Mouse (Mus musculus): ENCODE data around the gene Fam169b. TPM values are rescaled to one million over a fixed set of nuclear protein-coding genes. Genes with fewer than 3 reads are reported as not detected.
"Not testable (repeated sequence)": the region's sequence is repeated elsewhere in the genome, so short reads cannot be mapped to it uniquely, and the experiment has no call there.

Gene Fam169b
- total RNA-seq, 2 experiments from 2014 or later, result 0.22 to 0.23 TPM

- no peak for DNase-seq (ENCODE audit: low spot score in 2 of 2)
Observed at GRCm38 (mm10) chr7:68263346-68264027, 10.2 kb upstream of the Fam169b start.

- peak; percentile 10 to 31 for DNase-seq (ENCODE audit: low spot score in 2 of 2)
Observed at GRCm38 (mm10) chr7:68264028-68264453, 9.6 kb upstream of the Fam169b start, which contains the start of gene Pgpep1l. Gene Pgpep1l, minus strand, starts transcription at chr7:68264233.

GRCm38 (mm10) chr7:68264531-68264930 is 9.1 kb upstream of the Fam169b start:
- DNase-seq (ENCODE audit: low spot score in 2 of 2), result no peak

GRCm38 (mm10) chr7:68265391-68265790 is 8.2 kb upstream of the Fam169b start:
- no peak for DNase-seq (ENCODE audit: low spot score in 2 of 2)

GRCm38 (mm10) chr7:68266691-68267090 is 6.9 kb upstream of the Fam169b start:
- DNase-seq (ENCODE audit: low spot score in 2 of 2), result no peak

GRCm38 (mm10) chr7:68270551-68270950 is 3.1 kb upstream of the Fam169b start:
- no peak for DNase-seq (ENCODE audit: low spot score in 2 of 2)

GRCm38 (mm10) chr7:68271816-68272215 is 1.8 kb upstream of the Fam169b start:
- no peak for DNase-seq (ENCODE audit: low spot score in 2 of 2)

- DNase-seq (ENCODE audit: low spot score in 2 of 2), result no peak
Observed at GRCm38 (mm10) chr7:68272607-68273006, 1.0 kb upstream of the Fam169b start.

GRCm38 (mm10) chr7:68274218-68274617 is 579 bp downstream of the Fam169b start:
- DNase-seq (ENCODE audit: low spot score in 2 of 2), result no peak

- DNase-seq (ENCODE audit: low spot score in 2 of 2), result no peak
Observed at GRCm38 (mm10) chr7:68274951-68275350, 1.3 kb downstream of the Fam169b start.

GRCm38 (mm10) chr7:68275445-68275837 is 1.8 kb downstream of the Fam169b start:
- DNase-seq (ENCODE audit: low spot score in 2 of 2), result not testable (repeated sequence)

GRCm38 (mm10) chr7:68275838-68276731 is 2.4 kb downstream of the Fam169b start:
- no peak for DNase-seq (ENCODE audit: low spot score in 2 of 2)

- no peak for DNase-seq (ENCODE audit: low spot score in 2 of 2)
Observed at GRCm38 (mm10) chr7:68277054-68277896, 3.6 kb downstream of the Fam169b start.

GRCm38 (mm10) chr7:68277897-68278270 is 4.2 kb downstream of the Fam169b start:
- DNase-seq (ENCODE audit: low spot score in 2 of 2), result no peak

GRCm38 (mm10) chr7:68278385-68278784 is 4.7 kb downstream of the Fam169b start:
- DNase-seq (ENCODE audit: low spot score in 2 of 2), result no peak

- DNase-seq (ENCODE audit: low spot score in 2 of 2), result no peak
Observed at GRCm38 (mm10) chr7:68278908-68279307, 5.3 kb downstream of the Fam169b start.

GRCm38 (mm10) chr7:68279481-68279880 is 5.8 kb downstream of the Fam169b start:
- DNase-seq (ENCODE audit: low spot score in 2 of 2), result no peak

GRCm38 (mm10) chr7:68280352-68280869 is 6.8 kb downstream of the Fam169b start:
- DNase-seq (ENCODE audit: low spot score in 2 of 2), result no peak

- DNase-seq (ENCODE audit: low spot score in 2 of 2), result no peak
Observed at GRCm38 (mm10) chr7:68281341-68281740, 7.7 kb downstream of the Fam169b start.

- DNase-seq (ENCODE audit: low spot score in 2 of 2), result no peak
Observed at GRCm38 (mm10) chr7:68282304-68283132, 8.9 kb downstream of the Fam169b start.

Data from adrenal gland, adult 18-20 months (tissue).